Mouse (Mus musculus) liver, embryonic 12.5 days (tissue): ENCODE measurements around the gene Grm3. TPM values are rescaled to one million over a fixed set of nuclear protein-coding genes. Genes with fewer than 3 reads are reported as not detected.

Experiments
- ATAC-seq: fragments of 200-750 bp; cut with Nextera tagmentation; 2 replicates; pipeline ENCODE4 v1.8.0; 2017; ENCODE audit warnings: moderate number of reproducible peaks, mild to moderate bottlenecking, moderate library complexity
- H3K27ac ChIP-seq: fragments of 300-500 bp; sonication (generic); 2 replicates; pipeline ENCODE4 v1.5.1; 2016; ENCODE audit warnings: mild to moderate bottlenecking
- H3K27me3 ChIP-seq: fragments of 300-500 bp; sonication (generic); replicated peaks from 2 replicates; pipeline ENCODE4 v1.6.1; 2016; ENCODE audit warnings: mild to moderate bottlenecking, moderate library complexity
- H3K36me3 ChIP-seq: fragments of 300-500 bp; sonication (generic); 2 replicates; pipeline ENCODE4 v1.6.1; 2016; ENCODE audit warnings: mild to moderate bottlenecking, moderate library complexity
- H3K4me1 ChIP-seq: fragments of 300-500 bp; sonication (generic); 2 replicates; pipeline ENCODE4 v1.6.1; 2016
- H3K4me2 ChIP-seq: fragments of 300-500 bp; sonication (generic); 2 replicates; pipeline ENCODE4 v1.6.1; 2016; ENCODE audit warnings: mild to moderate bottlenecking, moderate library complexity
- H3K4me3 ChIP-seq: fragments of 300-500 bp; sonication (generic); 2 replicates; pipeline ENCODE4 v1.5.1; 2016; ENCODE audit warnings: mild to moderate bottlenecking, moderate library complexity
- H3K9ac ChIP-seq: fragments of 300-500 bp; sonication (generic); 2 replicates; pipeline ENCODE4 v1.6.1; 2016; ENCODE audit warnings: mild to moderate bottlenecking, moderate library complexity
- H3K9me3 ChIP-seq: fragments of 300-500 bp; sonication (generic); replicated peaks from 2 replicates; pipeline ENCODE4 v1.6.1; 2016; ENCODE audit warnings: mild to moderate bottlenecking, moderate library complexity
- WGBS: fragments of 180-500 bp; shearing (Covaris S2); methylation state at CpG from one replicate; pipeline ENCODE4 v1.1.7; 2016; ENCODE audit not compliant: insufficient replicate concordance; 5-methylcytosine and 5-hydroxymethylcytosine counted together
- polyA plus RNA-seq: library from polyadenylated mRNA; unstranded; fragments of >200 nt; fragmentation: Nextera tagmentation; extraction: Ambion mirVana; gene quantifications from 2 replicates; pipeline ENCODE4 v1.2.1, GENCODE M21; 2016

Gene Grm3
- polyA plus RNA-seq = not detected in 2 replicates

GRCm38 (mm10) chr5:9724956-9725600 is at the start of gene Grm3:
Gene Grm3, minus strand, starts transcription at chr5:9725170.
- H3K4me3 ChIP-seq = peak within 1 kb of the TSS; percentile 11
- WGBS = 2% methylated on average over 25 of the region's 25 CpGs
- H3K4me1 ChIP-seq = no peaks in the 10 kb centered on the region

GRCm38 (mm10) chr5:9755751-9756150 is 30.8 kb upstream of the Grm3 start:
- no peak overlapping the region for H3K4me3 ChIP-seq
- H3K27ac ChIP-seq = no peak overlapping the region
- no peak overlapping the region for H3K4me2 ChIP-seq
- WGBS = 70% methylated on average over 2 of the region's 2 CpGs
- H3K9ac ChIP-seq = no peak overlapping the region
- H3K9me3 ChIP-seq = no peaks in the 10 kb centered on the region
- H3K36me3 ChIP-seq = no peaks in the 10 kb centered on the region
- ATAC-seq = no peak
- H3K4me1 ChIP-seq = no peaks in the 10 kb centered on the region
- H3K27me3 ChIP-seq = no peaks in the 10 kb centered on the region

More at GRCm38 (mm10) chr5:9724956-9725600, at the start of gene Grm3:
- peak within 1 kb of the TSS; percentile 42 for H3K4me2 ChIP-seq
- no peak within 1 kb of the TSS for H3K9ac ChIP-seq
- peaks cover 20% of the 10 kb centered on the region for H3K27me3 ChIP-seq
- ATAC-seq = no peak
- H3K9me3 ChIP-seq = no peaks in the 10 kb centered on the region
- H3K36me3 ChIP-seq = no peaks in the 10 kb centered on the region
- no peak within 1 kb of the TSS for H3K27ac ChIP-seq

GRCm38 (mm10) chr5:9748184-9748583 is 23.2 kb upstream of the Grm3 start:
- no peak overlapping the region for H3K4me2 ChIP-seq
- no peak overlapping the region for H3K9ac ChIP-seq
- no peak for ATAC-seq
- H3K4me3 ChIP-seq = no peak overlapping the region
- H3K9me3 ChIP-seq = no peaks in the 10 kb centered on the region
- no peaks in the 10 kb centered on the region for H3K4me1 ChIP-seq
- H3K36me3 ChIP-seq = no peaks in the 10 kb centered on the region
- 69% methylated on average over 5 of the region's 5 CpGs for WGBS
- H3K27ac ChIP-seq = no peak overlapping the region
- no peaks in the 10 kb centered on the region for H3K27me3 ChIP-seq

- H3K4me2 ChIP-seq = no peak overlapping the region
- H3K27me3 ChIP-seq = no peaks in the 10 kb centered on the region
- ATAC-seq = no peak
- no peaks in the 10 kb centered on the region for H3K9me3 ChIP-seq
- WGBS = 71% methylated on average over 5 of the region's 5 CpGs
- H3K4me3 ChIP-seq = no peak overlapping the region
- H3K9ac ChIP-seq = no peak overlapping the region
- no peak overlapping the region for H3K27ac ChIP-seq
- no peaks in the 10 kb centered on the region for H3K36me3 ChIP-seq
- H3K4me1 ChIP-seq = no peaks in the 10 kb centered on the region
These were observed 19.1 kb upstream of the Grm3 start for GRCm38 (mm10) chr5:9744120-9744519.

GRCm38 (mm10) chr5:9725601-9726268 is 765 bp upstream of the Grm3 start:
- Histone ChIP-seq H3K27ac (no peak overlapping the region), H3K4me2 (peak overlapping the region; percentile 42), H3K27me3 (peaks cover 20% of the 10 kb centered on the region), H3K4me1 (no peaks in the 10 kb centered on the region), H3K4me3 (peak overlapping the region; percentile 11), H3K36me3 (no peaks in the 10 kb centered on the region), H3K9ac (no peak overlapping the region), H3K9me3 (no peaks in the 10 kb centered on the region)
- ATAC-seq = no peak
- 5% methylated on average over 22 of the region's 22 CpGs for WGBS

- H3K9me3 ChIP-seq = no peaks in the 10 kb centered on the region
- peaks cover 20% of the 10 kb centered on the region for H3K27me3 ChIP-seq
- no peak overlapping the region for H3K4me3 ChIP-seq
- H3K9ac ChIP-seq = no peak overlapping the region
- WGBS = 7% methylated on average over 13 of the region's 13 CpGs
- no peaks in the 10 kb centered on the region for H3K4me1 ChIP-seq
- peak overlapping the region; percentile 42; the same call in 1 of the 2 replicates for H3K4me2 ChIP-seq
- no peaks in the 10 kb centered on the region for H3K36me3 ChIP-seq
- no peak for ATAC-seq
- no peak overlapping the region for H3K27ac ChIP-seq
These were observed 549 bp downstream of the Grm3 start for GRCm38 (mm10) chr5:9724287-9724955.

- no peaks in the 10 kb centered on the region for H3K9me3 ChIP-seq
- no peak for ATAC-seq
- no peak overlapping the region for H3K4me3 ChIP-seq
- H3K36me3 ChIP-seq = no peaks in the 10 kb centered on the region
- H3K27ac ChIP-seq = no peak overlapping the region
- no peaks in the 10 kb centered on the region for H3K4me1 ChIP-seq
- peaks cover 20% of the 10 kb centered on the region for H3K27me3 ChIP-seq
- no peak overlapping the region for H3K9ac ChIP-seq
- H3K4me2 ChIP-seq = no peak overlapping the region
These were observed 3.8 kb downstream of the Grm3 start for GRCm38 (mm10) chr5:9721136-9721535.

- ATAC-seq = no peak
- Histone ChIP-seq H3K27ac (no peak overlapping the region), H3K4me1 (no peaks in the 10 kb centered on the region), H3K9me3 (no peaks in the 10 kb centered on the region), H3K4me2 (no peak overlapping the region), H3K36me3 (no peaks in the 10 kb centered on the region), H3K4me3 (no peak overlapping the region), H3K27me3 (no peaks in the 10 kb centered on the region), H3K9ac (no peak overlapping the region)
- WGBS = 62% methylated on average over 5 of the region's 5 CpGs
These were observed 8.7 kb downstream of the Grm3 start for GRCm38 (mm10) chr5:9716295-9716694.

GRCm38 (mm10) chr5:9707096-9707495 is 17.9 kb downstream of the Grm3 start:
- Histone ChIP-seq H3K9ac (no peak overlapping the region), H3K4me1 (no peaks in the 10 kb centered on the region), H3K4me2 (no peak overlapping the region), H3K27me3 (no peaks in the 10 kb centered on the region), H3K36me3 (no peaks in the 10 kb centered on the region), H3K27ac (no peak overlapping the region), H3K4me3 (no peak overlapping the region), H3K9me3 (no peaks in the 10 kb centered on the region)
- 81% methylated on average over 1 of the region's 1 CpGs for WGBS
- no peak for ATAC-seq

- Histone ChIP-seq H3K9me3 (no peaks in the 10 kb centered on the region), H3K27ac (no peak overlapping the region), H3K4me1 (no peaks in the 10 kb centered on the region), H3K9ac (no peak overlapping the region), H3K36me3 (no peaks in the 10 kb centered on the region), H3K4me2 (no peak overlapping the region), H3K27me3 (no peaks in the 10 kb centered on the region), H3K4me3 (no peak overlapping the region)
- ATAC-seq = no peak
- WGBS = 38% methylated on average over 3 of the region's 3 CpGs
These were observed 21.5 kb downstream of the Grm3 start for GRCm38 (mm10) chr5:9703385-9704009.

GRCm38 (mm10) chr5:9702656-9703384 is 22.1 kb downstream of the Grm3 start:
- no peaks in the 10 kb centered on the region for H3K9me3 ChIP-seq
- 13% methylated on average over 3 of the region's 3 CpGs for whole genome bisulfite sequencing
- no peaks in the 10 kb centered on the region for H3K4me1 ChIP-seq
- H3K4me3 ChIP-seq = no peak overlapping the region
- no peak overlapping the region for H3K27ac ChIP-seq
- no peaks in the 10 kb centered on the region for H3K27me3 ChIP-seq
- no peak overlapping the region for H3K9ac ChIP-seq
- H3K4me2 ChIP-seq = no peak overlapping the region
- ATAC-seq = no peak
- H3K36me3 ChIP-seq = no peaks in the 10 kb centered on the region
